9 mouse cellular contexts compared by ENCODE assay signal in genomic region chr11:69369990-69370816, GRCm38 (mm10). TPM values are rescaled to one million over a fixed set of nuclear protein-coding genes. Genes with fewer than 3 reads are reported as not detected.
DNase-seq lines count a peak whose midpoint lies in the region; ATAC-seq and TF ChIP-seq lines count a peak whose summit lies in the region.
"Had no signal": no experiment of that assay in that cellular context is flagged by ENCODE, and none has a peak within 500 bp of the region (broad histone marks: within the 10 kb centered on the region; RNA-seq: fewer than 3 reads in every experiment).

No protein-coding gene starts in this region.

- no peak for DNase-seq in heart, embryonic 10.5 days (ENCODE audit: low spot score)
- no peak for DNase-seq in heart, postnatal 4 days
- DNase-seq in CH12.LX (ENCODE audit: extremely low read depth), result no peak
- no peak for DNase-seq in hindbrain, embryonic 11.5 days (ENCODE audit: low spot score)
- DNase-seq in midbrain, embryonic 10.5 days (ENCODE audit: low spot score), result no peak
- DNase-seq in adrenal gland, postnatal 10 days, result no peak
- DNase-seq in cerebellum, postnatal 14 days, result no peak
- DNase-seq: layer of hippocampus, adult 9-11 months had no signal

- peaks cover 3% of the 10 kb centered on the region; the same call in 1 of the 2 replicates for H3K79me2 ChIP-seq in CH12.LX (replicated peaks; ENCODE audit: control insufficient read depth, extremely low read depth, insufficient read depth, poor library complexity, severe bottlenecking)

- no peak for TF ChIP-seq CTCF in CH12.LX (conservative IDR thresholded peaks at IDR 0.05 in 1 of 2, IDR thresholded peaks at IDR 0.05 in 1 of 2; ENCODE audit: low read depth in 2 of 2, low read length in 2 of 2)

- in situ Hi-C loops in CH12.LX (cut with MboI; ENCODE audit: low pct_ligation_motif_present, low pct_unique_long_range_greater_than_20kb, low sequenced_read_pairs), result loop anchor here (5.0 kb wide), 2 partner anchors 38 to 103 kb away; no protein-coding TSS in a partner anchor

- no peaks in the 10 kb centered on the region for H3K9me3 ChIP-seq in heart, embryonic 10.5 days
- no peaks in the 10 kb centered on the region for H3K9me3 ChIP-seq in CH12.LX (replicated peaks; ENCODE audit: low read length)
- H3K9me3 ChIP-seq in hindbrain, embryonic 11.5 days (ENCODE audit: control insufficient read depth, low read length), result no peaks in the 10 kb centered on the region
- H3K9me3 ChIP-seq in midbrain, embryonic 10.5 days (replicated peaks), result no peaks in the 10 kb centered on the region

- peak overlapping the region; percentile 100 for H3K9ac ChIP-seq in CH12.LX (ENCODE audit: insufficient read depth, low read depth)
- peak overlapping the region; percentile 100; the same call in 1 of the 2 replicates for H3K9ac ChIP-seq in hindbrain, embryonic 11.5 days (ENCODE audit: low read depth, low read length)

- no peak for ATAC-seq in hindbrain, embryonic 11.5 days (ENCODE audit: low FRiP score)
- no peak for ATAC-seq in activated CD4-positive, CD25-positive, alpha-beta regulatory T cell, adult 4 months

- WGBS in heart, embryonic 10.5 days, result 42% methylated on average over 2 of the region's 2 CpGs
- WGBS in hindbrain, embryonic 11.5 days, result 28% methylated on average over 2 of the region's 2 CpGs
- WGBS in midbrain, embryonic 10.5 days, result 38% methylated on average over 2 of the region's 2 CpGs

- peaks cover 6% of the 10 kb centered on the region; the same call in 1 of the 2 replicates for H3K36me3 ChIP-seq in heart, embryonic 10.5 days
- H3K36me3 ChIP-seq in CH12.LX (replicated peaks in 1 of 2; ENCODE audit: control insufficient read depth in 1 of 2, insufficient read depth in 1 of 2, low read length in 1 of 2), result peaks cover 7 to 34% of the 10 kb centered on the region in 2 experiments
- no peaks in the 10 kb centered on the region for H3K36me3 ChIP-seq in hindbrain, embryonic 11.5 days (ENCODE audit: control insufficient read depth, insufficient read depth, low read length)
- peaks cover 32% of the 10 kb centered on the region for H3K36me3 ChIP-seq in midbrain, embryonic 10.5 days

- no peak for TF ChIP-seq POLR2A in CH12.LX (IDR thresholded peaks at IDR 0.05; ENCODE audit: low read depth, low read length)

- peaks cover 59% of the 10 kb centered on the region for H3K4me1 ChIP-seq in heart, embryonic 10.5 days
- peaks cover 7 to 30% of the 10 kb centered on the region in 2 experiments for H3K4me1 ChIP-seq in CH12.LX (ENCODE audit: control insufficient read depth in 1 of 2, insufficient read depth in 2 of 2)
- peaks cover 24% of the 10 kb centered on the region for H3K4me1 ChIP-seq in hindbrain, embryonic 11.5 days (replicated peaks; ENCODE audit: control insufficient read depth, insufficient read depth, low read length)
- peaks cover 80% of the 10 kb centered on the region for H3K4me1 ChIP-seq in midbrain, embryonic 10.5 days

- H3K4me2 ChIP-seq in CH12.LX (ENCODE audit: insufficient read depth, low read depth, poor library complexity, severe bottlenecking), result peak overlapping the region; percentile 45
- peak overlapping the region; percentile 84 for H3K4me2 ChIP-seq in hindbrain, embryonic 11.5 days (replicated peaks; ENCODE audit: low read depth, low read length)

- H3K27me3 ChIP-seq in heart, embryonic 10.5 days (ENCODE audit: insufficient read depth, poor library complexity, severe bottlenecking), result no peaks in the 10 kb centered on the region
- H3K27me3 ChIP-seq in CH12.LX (replicated peaks), result no peaks in the 10 kb centered on the region
- H3K27me3 ChIP-seq in hindbrain, embryonic 11.5 days (ENCODE audit: control insufficient read depth, insufficient read depth, low read length), result no peaks in the 10 kb centered on the region
- H3K27me3 ChIP-seq in midbrain, embryonic 10.5 days (ENCODE audit: low read depth, poor library complexity, severe bottlenecking), result no peaks in the 10 kb centered on the region

- dilution Hi-C loops in CH12.LX (cut with MboI; ENCODE audit: extremely low pct_ligation_motif_present, extremely low pct_unique_long_range_greater_than_20kb, low sequenced_read_pairs), result no loop called here

- no peak for TF ChIP-seq RAD21 in CH12.LX (IDR thresholded peaks at IDR 0.05; ENCODE audit: low read depth, low read length)

- H3K27ac ChIP-seq in heart, embryonic 10.5 days, result peak overlapping the region; percentile 100
- H3K27ac ChIP-seq in CH12.LX (ENCODE audit: insufficient read depth, low read depth), result no peak overlapping the region
- peak overlapping the region; percentile 100 for H3K27ac ChIP-seq in hindbrain, embryonic 11.5 days (ENCODE audit: low read depth, low read length)
- H3K27ac ChIP-seq in midbrain, embryonic 10.5 days (replicated peaks), result peak overlapping the region; percentile 100

- peak overlapping the region; percentile 99 for H3K4me3 ChIP-seq in heart, embryonic 10.5 days
- no peak overlapping the region for H3K4me3 ChIP-seq in CH12.LX (replicated peaks in 1 of 3; ENCODE audit: low read depth in 2 of 3, low read length in 2 of 3, poor library complexity in 1 of 3)
- H3K4me3 ChIP-seq in hindbrain, embryonic 11.5 days (ENCODE audit: low read depth, low read length), result peak overlapping the region; percentile 95
- peak overlapping the region; percentile 97 for H3K4me3 ChIP-seq in midbrain, embryonic 10.5 days

- no peak for TF ChIP-seq EP300 in CH12.LX (IDR thresholded peaks at IDR 0.05; ENCODE audit: low read length)

TF ChIP-seq in CH12.LX, 34 proteins besides CTCF, POLR2A, EP300 and RAD21:
- TF ChIP-seq ZNF384 (IDR thresholded peaks at IDR 0.05; ENCODE audit: low read depth, low read length) (peak; percentile 91), ELF1 (IDR thresholded peaks at IDR 0.05; ENCODE audit: low read depth, low read length) (no peak)

RNA-seq across cellular contexts. Expression of gene Chd3, which starts 1.0 kb away (rescaled TPM):
- polyA plus RNA-seq in heart, embryonic 10.5 days (2016; fragmentation: Nextera tagmentation; extraction: Ambion mirVana), result 15.8 and 26.5 TPM in 2 replicates
- 10 to 100 TPM; 75.3 to 76.7 TPM for total RNA-seq in heart, postnatal 4 days (2021)
- total RNA-seq in CH12.LX (2012; rRNA removed) (66.4 and 69.6 TPM in 2 replicates), CH12.LX (2014; rRNA removed) (30.6 and 31.9 TPM in 2 replicates)
- polyA plus RNA-seq in CH12.LX (2012; ENCODE audit: insufficient read length, low read depth), result 87.1 and 92.0 TPM in 2 replicates
- 44.3 and 57.1 TPM in 2 replicates for polyA plus RNA-seq in hindbrain, embryonic 11.5 days (2014; fragmentation: Nextera tagmentation; extraction: Ambion mirVana)
- 41.7 and 50.6 TPM in 2 replicates for polyA plus RNA-seq in midbrain, embryonic 10.5 days (2016; fragmentation: Nextera tagmentation; extraction: Ambion mirVana)
- 10 to 100 TPM; 58.7 to 62.7 TPM for polyA plus RNA-seq in activated CD4-positive, CD25-positive, alpha-beta regulatory T cell, adult 4 months (2017; shearing (Covaris generic))
- 100 to 1,000 TPM in 1 of 2 experiments, 10 to 100 TPM in 1; 93.8 to 128 TPM for total RNA-seq in adrenal gland, postnatal 10 days (2021)

RNA-seq across cellular contexts. Expression of gene Naa38, which starts 25.1 kb away (rescaled TPM):
- 158 and 165 TPM in 2 replicates for polyA plus RNA-seq in heart, embryonic 10.5 days (2016; fragmentation: Nextera tagmentation; extraction: Ambion mirVana)
- total RNA-seq in heart, postnatal 4 days (2021), result 100 to 1,000 TPM in 1 of 2 experiments, 10 to 100 TPM in 1; 92.3 to 101 TPM
- total RNA-seq in CH12.LX (2012; rRNA removed) (193 and 208 TPM in 2 replicates), CH12.LX (2014; rRNA removed) (161 and 201 TPM in 2 replicates)
- polyA plus RNA-seq in CH12.LX (2012; ENCODE audit: insufficient read length, low read depth), result 137 and 153 TPM in 2 replicates
- 120 and 124 TPM in 2 replicates for polyA plus RNA-seq in hindbrain, embryonic 11.5 days (2014; fragmentation: Nextera tagmentation; extraction: Ambion mirVana)
- polyA plus RNA-seq in midbrain, embryonic 10.5 days (2016; fragmentation: Nextera tagmentation; extraction: Ambion mirVana), result 145 and 146 TPM in 2 replicates
- polyA plus RNA-seq in activated CD4-positive, CD25-positive, alpha-beta regulatory T cell, adult 4 months (2017; shearing (Covaris generic)), result 100 to 1,000 TPM; 146 TPM
- 100 to 1,000 TPM; 124 to 138 TPM for total RNA-seq in adrenal gland, postnatal 10 days (2021)

RNA-seq across cellular contexts. Expression of gene Cyb5d1, which starts 25.2 kb away (rescaled TPM):
- 27.4 and 31.8 TPM in 2 replicates for polyA plus RNA-seq in heart, embryonic 10.5 days (2016; fragmentation: Nextera tagmentation; extraction: Ambion mirVana)
- total RNA-seq in heart, postnatal 4 days (2021), result 10 to 100 TPM; 21.3 to 22.1 TPM
- total RNA-seq in CH12.LX (2012; rRNA removed) (28.4 and 37.4 TPM in 2 replicates), CH12.LX (2014; rRNA removed) (27.3 and 29.3 TPM in 2 replicates)
- polyA plus RNA-seq in CH12.LX (2012; ENCODE audit: insufficient read length, low read depth), result 29.5 and 33.2 TPM in 2 replicates
- 32.7 and 45.2 TPM in 2 replicates for polyA plus RNA-seq in hindbrain, embryonic 11.5 days (2014; fragmentation: Nextera tagmentation; extraction: Ambion mirVana)
- polyA plus RNA-seq in midbrain, embryonic 10.5 days (2016; fragmentation: Nextera tagmentation; extraction: Ambion mirVana), result 50.4 and 57.3 TPM in 2 replicates
- 10 to 100 TPM in 1 of 2 experiments, 1 to 10 TPM in 1; 9.4 to 17.9 TPM for polyA plus RNA-seq in activated CD4-positive, CD25-positive, alpha-beta regulatory T cell, adult 4 months (2017; shearing (Covaris generic))
- total RNA-seq in adrenal gland, postnatal 10 days (2021), result 10 to 100 TPM; 32.4 to 38.9 TPM

RNA-seq across cellular contexts. Expression of gene Tmem88, which starts 27.8 kb away (rescaled TPM):
- 38.9 and 52.5 TPM in 2 replicates for polyA plus RNA-seq in heart, embryonic 10.5 days (2016; fragmentation: Nextera tagmentation; extraction: Ambion mirVana)
- 10 to 100 TPM; 37.1 to 38.3 TPM for total RNA-seq in heart, postnatal 4 days (2021)
- total RNA-seq in CH12.LX (2012; rRNA removed) (0.25 and 0.38 TPM in 2 replicates), CH12.LX (2014; rRNA removed) (not detected in 2 replicates)
- polyA plus RNA-seq in CH12.LX (2012; ENCODE audit: insufficient read length, low read depth), result 0.16 and 0.22 TPM in 2 replicates
- polyA plus RNA-seq in hindbrain, embryonic 11.5 days (2014; fragmentation: Nextera tagmentation; extraction: Ambion mirVana), result 15.7 and 17.1 TPM in 2 replicates
- polyA plus RNA-seq in midbrain, embryonic 10.5 days (2016; fragmentation: Nextera tagmentation; extraction: Ambion mirVana), result 16.9 and 21.4 TPM in 2 replicates
- under 1 TPM; 0.22 to 0.51 TPM for polyA plus RNA-seq in activated CD4-positive, CD25-positive, alpha-beta regulatory T cell, adult 4 months (2017; shearing (Covaris generic))
- total RNA-seq in adrenal gland, postnatal 10 days (2021), result 10 to 100 TPM; 29.1 to 33.0 TPM

RNA-seq across cellular contexts. Expression of gene Rnf227, which starts 29.9 kb away (rescaled TPM):
- 6.4 and 9.8 TPM in 2 replicates for polyA plus RNA-seq in heart, embryonic 10.5 days (2016; fragmentation: Nextera tagmentation; extraction: Ambion mirVana)
- total RNA-seq in heart, postnatal 4 days (2021), result 1 to 10 TPM; 2.4 to 3.1 TPM
- total RNA-seq in CH12.LX (2012; rRNA removed) (0.30 and 0.34 TPM in 2 replicates), CH12.LX (2014; rRNA removed) (not detected in 2 replicates)
- polyA plus RNA-seq in CH12.LX (2012; ENCODE audit: insufficient read length, low read depth), result 0.21 TPM in 1 of 2 replicates, not detected in the other
- 28.7 and 34.9 TPM in 2 replicates for polyA plus RNA-seq in hindbrain, embryonic 11.5 days (2014; fragmentation: Nextera tagmentation; extraction: Ambion mirVana)
- 18.1 and 24.6 TPM in 2 replicates for polyA plus RNA-seq in midbrain, embryonic 10.5 days (2016; fragmentation: Nextera tagmentation; extraction: Ambion mirVana)
- polyA plus RNA-seq in activated CD4-positive, CD25-positive, alpha-beta regulatory T cell, adult 4 months (2017; shearing (Covaris generic)), result 1 to 10 TPM; 2.4 to 3.4 TPM
- total RNA-seq in adrenal gland, postnatal 10 days (2021), result 1 to 10 TPM; 4.2 to 7.2 TPM

Comparison
In these comparisons a context has a peak if more than half of its experiments do, and no peak if none do; other contexts are left out.
1. H3K4me3 ChIP-seq: peak in heart, embryonic 10.5 days (single experiment), hindbrain, embryonic 11.5 days (single experiment) and midbrain, embryonic 10.5 days (single experiment); none in CH12.LX (0 of 3).